Mouse (Mus musculus) brain, embryonic 14.5 days (tissue): ENCODE measurements around the gene Epo. TPM values are rescaled to one million over a fixed set of nuclear protein-coding genes. Genes with fewer than 3 reads are reported as not detected.

ENCODE experiments used
- DNase-seq: peaks from one replicate; pipeline ENCODE4 v3.0.0-alpha.2; 2011; ENCODE audit warnings: low read depth
- CTCF ChIP-seq: fragments of 200-500 bp; IDR thresholded peaks from 2 replicates; pipeline ENCODE4 v1.5.1; 2012; ENCODE audit warnings: inconsistent platforms, mild to moderate bottlenecking, moderate library complexity, borderline replicate concordance; ENCODE audit not compliant: insufficient read depth, insufficient read length; ENCODE audit errors: extremely low read depth
- POLR2A ChIP-seq: fragments of 200-500 bp; IDR thresholded peaks from 2 replicates; pipeline ENCODE4 v1.6.1; 2012; ENCODE audit warnings: mild to moderate bottlenecking, inconsistent platforms, borderline replicate concordance; ENCODE audit not compliant: poor library complexity, insufficient read depth, insufficient read length, severe bottlenecking; ENCODE audit errors: extremely low read depth
- polyA plus RNA-seq: library from polyadenylated mRNA; depleted of rRNA; stranded (reverse); fragments of >200 nt; gene quantifications from 2 replicates; pipeline ENCODE4 v1.2.3, GENCODE M21; 2012

The Epo gene
- polyA plus RNA-seq, 1 experiment: not detected

GRCm38 (mm10) chr5:137534762-137535161 is 1.7 kb upstream of the Epo start:
- no peak for DNase-seq
- TF ChIP-seq POLR2A (no peak), CTCF (no peak)

- TF ChIP-seq POLR2A (no peak), CTCF (no peak)
These were observed 280 bp downstream of the Epo start for GRCm38 (mm10) chr5:137532808-137533116.

DNA sequence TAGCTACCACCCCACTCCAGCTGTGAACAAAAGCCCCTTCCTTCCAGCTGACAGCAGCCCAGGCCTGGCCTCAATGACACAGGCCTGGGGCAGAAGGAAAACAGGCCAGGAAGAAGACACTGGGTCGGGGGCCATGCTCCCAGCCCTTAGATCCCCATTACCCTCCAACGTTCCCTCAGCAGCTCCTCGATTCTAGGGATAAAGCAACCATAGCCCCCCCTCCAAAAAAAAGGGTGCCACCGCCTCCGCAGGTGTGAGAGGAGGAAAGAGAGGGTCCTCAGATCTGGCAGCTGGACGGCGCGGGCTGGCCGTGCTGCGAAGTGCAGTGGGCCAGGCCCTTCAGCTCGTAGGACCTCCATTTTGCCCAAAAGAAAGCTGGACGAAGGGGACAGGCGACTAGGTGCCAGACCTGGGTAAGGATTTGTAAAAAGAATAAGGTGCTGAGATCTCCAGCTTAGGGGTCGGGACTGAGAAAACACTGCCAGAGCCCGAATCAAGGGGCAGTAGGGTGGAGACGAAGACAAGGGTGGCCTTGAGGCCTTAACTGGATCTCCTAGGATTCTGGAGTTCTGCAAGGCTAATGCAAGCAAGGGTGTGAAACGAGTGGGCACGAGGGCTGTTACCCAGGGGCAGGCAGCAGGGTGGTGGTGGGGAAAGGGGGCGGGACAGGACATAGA is 773 bp downstream of the Epo start:
- TF ChIP-seq CTCF: no peak
- TF ChIP-seq POLR2A: no peak
- no peak for DNase-seq

More at GRCm38 (mm10) chr5:137532808-137533116, 280 bp downstream of the Epo start:
- no peak for DNase-seq

DNA sequence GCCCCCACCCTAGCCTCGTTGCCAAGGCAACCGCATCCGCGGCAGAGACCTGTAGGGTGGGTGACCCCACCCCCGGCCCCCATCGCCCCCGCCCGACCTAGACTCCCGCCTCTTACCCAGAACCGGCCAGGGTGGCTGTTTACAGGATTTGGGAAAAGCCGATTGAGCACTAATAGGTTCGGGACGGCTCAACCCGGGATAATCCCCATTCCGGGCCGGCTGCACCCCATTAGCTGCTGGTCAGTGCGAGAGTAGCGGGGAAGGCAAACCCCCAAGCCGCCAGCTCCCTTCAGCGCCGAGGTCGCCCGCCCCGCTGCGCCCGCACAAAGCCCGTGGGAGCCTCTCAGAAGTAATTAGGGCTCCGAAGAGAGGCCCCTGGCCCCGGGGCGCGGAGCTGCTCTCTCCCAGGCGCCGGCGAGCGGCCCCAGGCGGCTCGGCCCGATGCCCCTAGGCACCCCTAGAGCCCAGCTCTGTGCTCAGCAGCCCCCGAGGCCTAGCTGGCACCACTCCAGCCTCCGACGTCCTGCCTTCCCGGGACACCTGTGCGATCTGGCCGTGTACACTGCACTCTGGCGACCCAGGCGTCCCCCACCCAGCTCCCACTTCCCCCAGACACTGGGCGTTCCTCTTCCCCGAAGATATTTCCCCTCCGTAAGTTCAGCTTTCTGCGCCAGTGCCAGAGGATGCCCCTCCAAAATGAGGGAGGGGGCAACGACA is 1.5 kb downstream of the Epo start:
- TF ChIP-seq POLR2A: no peak

GRCm38 (mm10) chr5:137530588-137531413 is 2.2 kb downstream of the Epo start:
- peak; percentile 98 for DNase-seq
- TF ChIP-seq POLR2A: no peak
- TF ChIP-seq CTCF: no peak

More for the DNA sequence above, 1.5 kb downstream of the Epo start:
- no peak for DNase-seq

DNA sequence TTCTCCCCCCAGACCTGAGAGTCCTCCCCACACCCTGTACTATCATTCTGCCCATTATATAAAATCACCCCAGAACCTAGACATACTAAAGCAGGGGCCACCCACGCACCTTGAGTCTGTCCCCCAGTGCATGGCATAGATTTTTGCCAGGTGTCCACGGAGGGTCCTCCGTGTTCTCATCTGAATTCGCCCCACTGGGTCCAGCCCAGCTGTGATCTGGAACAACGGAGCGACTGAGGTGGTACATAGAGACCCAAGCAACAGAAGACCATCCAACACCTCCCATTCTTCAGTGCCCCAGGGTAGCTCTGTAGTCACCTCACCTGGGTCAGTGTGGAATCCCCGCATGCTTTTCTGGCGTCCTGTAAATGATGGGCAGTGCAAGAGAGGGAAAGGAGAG is 3.0 kb downstream of the Epo start:
- TF ChIP-seq CTCF (no peak), POLR2A (no peak)
- no peak for DNase-seq

DNA sequence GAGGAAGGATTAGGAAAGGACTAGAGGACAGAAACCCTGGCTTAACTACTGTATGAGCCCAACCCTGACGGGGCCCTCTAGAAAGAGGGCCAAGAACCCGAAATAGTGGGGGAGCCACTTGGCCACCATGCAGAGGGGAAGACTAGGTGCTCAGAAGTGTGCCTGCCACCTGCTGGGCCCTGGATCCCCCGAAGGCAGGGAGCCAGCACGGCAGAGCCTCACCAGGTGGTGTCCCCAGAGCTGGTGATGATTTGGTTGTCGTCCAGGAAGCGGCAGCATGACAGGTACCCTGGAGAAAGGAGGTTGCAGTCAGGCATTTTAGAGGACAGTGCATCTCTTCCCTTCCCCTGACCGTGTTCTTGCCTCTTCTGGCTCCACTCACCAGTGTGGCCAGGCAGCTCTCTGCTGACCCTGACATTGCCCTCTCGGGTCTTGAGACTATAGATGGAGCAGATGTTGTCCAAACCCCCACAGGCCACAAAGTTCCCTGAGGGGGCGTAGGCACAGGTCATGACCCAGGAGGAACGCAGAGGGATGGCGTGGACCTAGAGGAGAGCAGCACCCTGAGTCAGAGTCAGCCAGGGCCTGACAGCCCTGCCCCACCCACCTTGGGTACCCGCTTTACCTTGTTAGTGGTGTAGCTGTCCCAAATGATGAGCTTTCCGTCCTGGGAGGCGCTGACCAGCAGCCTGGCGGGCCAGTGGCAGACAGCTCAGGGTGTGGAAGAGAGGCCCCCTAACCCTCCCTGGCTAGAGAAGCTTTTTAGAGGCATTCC is 3.6 kb downstream of the Epo start:
- no peak for TF ChIP-seq POLR2A
- TF ChIP-seq CTCF: no peak
- no peak for DNase-seq

GRCm38 (mm10) chr5:137528247-137528968 is 4.6 kb downstream of the Epo start:
- TF ChIP-seq CTCF: no peak
- TF ChIP-seq POLR2A: no peak
- DNase-seq: no peak

- TF ChIP-seq POLR2A (no peak), CTCF (no peak)
- no peak for DNase-seq
These were observed 5.6 kb downstream of the Epo start for GRCm38 (mm10) chr5:137527413-137527812.

DNA sequence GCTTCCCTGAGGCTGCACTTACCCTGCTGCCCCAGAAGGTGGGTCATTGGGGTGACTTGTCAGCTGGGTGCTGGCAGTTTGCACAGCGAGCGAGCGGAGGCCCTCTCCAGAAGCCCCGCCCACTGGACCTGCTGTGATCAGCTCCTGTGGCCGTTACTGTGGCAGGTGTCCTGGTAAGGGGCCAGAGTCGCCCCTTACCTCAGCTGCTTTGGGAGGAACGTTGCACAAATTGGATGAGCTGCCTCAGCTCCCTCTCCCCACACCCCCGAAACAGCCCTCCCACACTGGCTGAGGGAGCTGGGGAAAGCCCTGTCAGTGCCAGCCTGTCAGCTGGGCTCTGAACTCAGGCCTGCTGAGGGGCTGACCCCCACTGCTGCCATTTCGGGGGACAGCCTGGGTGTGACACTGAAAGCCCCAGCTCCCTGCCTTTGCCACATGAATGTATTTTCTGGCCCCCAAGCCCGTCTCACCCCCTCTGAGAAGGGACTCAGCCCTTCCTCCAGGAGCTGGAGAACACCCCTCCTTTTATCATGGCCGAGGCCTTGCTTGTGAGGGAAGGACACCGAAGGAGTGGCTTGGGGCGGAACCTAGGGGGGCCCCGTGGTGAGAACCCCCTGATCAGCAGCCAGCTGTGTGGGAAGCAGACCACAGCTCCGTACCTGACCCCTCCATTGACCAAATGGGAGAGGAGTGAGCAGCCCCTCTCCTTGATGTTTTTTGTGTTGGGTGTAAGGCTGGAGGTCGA is 6.7 kb downstream of the Epo start:
- TF ChIP-seq POLR2A: no peak
- TF ChIP-seq CTCF: no peak
- peak; percentile 57 for DNase-seq

DNA sequence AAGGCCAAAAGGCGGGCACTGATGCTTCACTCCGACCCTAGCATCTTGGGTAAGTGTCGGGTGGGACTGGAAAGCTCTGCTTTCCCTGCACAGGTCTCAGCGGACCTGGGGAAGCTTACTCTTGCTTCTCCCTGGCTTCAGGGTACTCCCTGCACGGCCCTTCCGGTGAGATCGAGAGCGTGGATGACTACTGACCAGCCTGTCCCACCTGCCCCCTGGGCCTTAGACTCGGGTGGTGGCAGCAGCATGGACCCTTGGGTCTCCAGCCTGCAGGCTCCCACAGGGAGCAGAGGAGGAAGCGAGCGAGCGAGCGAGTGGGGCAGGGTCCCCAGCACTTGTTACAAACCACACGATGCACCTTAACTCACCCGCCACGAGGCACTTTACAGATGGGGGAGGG is 7.5 kb downstream of the Epo start:
- TF ChIP-seq POLR2A (no peak), CTCF (no peak)
- no peak for DNase-seq
